Mouse (Mus musculus): ENCODE results near the gene Wipf1.
"Not testable (repeated sequence)": the region's sequence is repeated elsewhere in the genome, so short reads cannot be mapped to it uniquely, and the experiment has no call there.

Gene Wipf1

DNA sequence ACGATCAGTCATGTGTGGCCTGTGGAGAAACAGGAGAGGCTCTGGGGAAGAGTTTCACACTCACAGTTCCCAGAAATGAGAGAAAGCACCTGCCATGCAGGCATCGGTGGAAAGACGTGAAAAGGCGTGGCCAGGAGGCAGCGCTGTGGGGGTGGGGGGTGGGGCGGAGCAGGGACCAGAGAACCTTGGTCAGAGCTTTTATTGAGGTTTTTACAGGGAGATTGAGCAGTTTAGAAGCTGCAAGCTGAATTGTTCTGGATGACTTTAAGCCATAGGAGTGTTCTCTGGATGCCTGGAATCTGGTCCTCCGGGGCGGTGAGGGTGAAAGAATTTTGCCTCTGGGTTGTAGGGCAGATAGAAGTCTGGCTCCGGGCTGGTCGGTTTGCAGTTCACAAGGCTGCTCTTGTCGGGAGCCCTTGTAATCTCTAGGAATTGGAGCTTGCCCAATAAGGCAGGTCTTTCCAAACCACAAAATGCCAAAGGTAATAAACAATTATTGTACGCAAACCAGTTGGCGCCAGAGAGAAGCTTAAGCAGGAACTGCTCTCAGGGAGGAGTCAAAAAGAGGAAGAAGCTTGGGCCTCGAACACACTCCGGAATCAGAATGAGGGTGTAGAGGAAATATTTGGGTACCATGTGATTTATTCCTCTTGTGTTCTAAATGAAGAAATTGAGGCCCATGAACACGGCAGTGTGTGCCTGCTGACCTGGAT, 11.1 kb upstream of the Wipf1 start:
- DNase-seq = no peak

DNA sequence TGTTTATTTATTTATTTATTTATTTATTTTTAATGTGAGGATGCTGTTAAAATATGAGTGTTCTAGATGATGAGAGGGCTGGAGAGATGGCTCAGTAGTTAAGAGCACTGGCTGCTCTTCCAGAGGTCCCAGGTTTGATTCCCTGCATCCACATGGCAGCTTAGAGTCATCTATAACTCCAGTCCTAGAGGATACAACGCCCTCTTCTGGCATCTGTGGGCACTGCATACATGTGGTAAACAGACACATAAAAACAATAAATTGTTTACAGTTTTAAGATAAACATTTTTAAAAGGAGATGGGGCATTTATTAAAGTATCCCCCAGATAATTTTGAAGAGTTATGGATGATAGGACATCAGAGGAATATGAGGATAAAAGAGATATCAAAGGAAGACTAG, 10.2 kb upstream of the Wipf1 start:
- DNase-seq = no peak

- no peak for DNase-seq
Measured at GRCm38 (mm10) chr2:73539141-73539540, 9.6 kb upstream of the Wipf1 start.

DNA sequence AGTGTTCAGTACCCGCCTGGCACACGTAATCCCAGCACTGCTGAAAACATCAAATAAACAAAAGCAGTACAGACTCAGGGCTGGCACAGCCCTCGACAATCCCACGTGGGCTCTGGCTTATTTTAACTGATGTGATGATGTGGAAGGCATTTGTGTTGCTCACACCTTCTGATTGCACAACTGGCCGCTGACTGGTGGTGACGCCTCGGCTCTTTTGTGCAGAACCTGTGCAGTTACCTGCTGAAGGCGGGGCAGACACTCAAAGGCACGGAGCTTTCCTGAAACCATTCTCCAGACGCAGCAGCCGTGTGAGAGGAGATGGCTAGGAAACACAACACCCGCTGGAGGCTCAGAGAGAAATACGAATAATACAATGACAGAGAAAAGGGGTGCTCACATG, 9.1 kb upstream of the Wipf1 start:
- DNase-seq = no peak

GRCm38 (mm10) chr2:73536091-73536783, 6.7 kb upstream of the Wipf1 start:
- DNase-seq = no peak

DNA sequence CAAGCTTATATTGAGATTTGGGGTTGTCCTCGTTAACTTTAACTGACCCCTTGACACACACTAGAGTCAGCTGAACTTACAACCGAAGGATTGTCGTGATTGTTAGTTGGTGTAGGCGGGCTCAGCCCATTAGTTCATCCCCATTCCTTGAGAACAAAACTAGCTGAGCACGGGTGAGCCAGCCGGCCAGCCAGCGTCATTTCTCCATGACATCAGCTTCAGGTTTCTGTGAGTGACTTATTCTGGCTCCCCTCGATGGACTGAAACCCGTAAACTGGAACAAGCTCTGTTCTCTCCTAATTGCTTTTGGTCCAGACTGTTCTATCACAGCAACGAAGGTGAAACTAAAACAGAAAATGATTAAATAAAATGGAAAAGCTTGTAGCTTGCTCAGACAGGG, 5.2 kb upstream of the Wipf1 start:
- DNase-seq = no peak

DNA sequence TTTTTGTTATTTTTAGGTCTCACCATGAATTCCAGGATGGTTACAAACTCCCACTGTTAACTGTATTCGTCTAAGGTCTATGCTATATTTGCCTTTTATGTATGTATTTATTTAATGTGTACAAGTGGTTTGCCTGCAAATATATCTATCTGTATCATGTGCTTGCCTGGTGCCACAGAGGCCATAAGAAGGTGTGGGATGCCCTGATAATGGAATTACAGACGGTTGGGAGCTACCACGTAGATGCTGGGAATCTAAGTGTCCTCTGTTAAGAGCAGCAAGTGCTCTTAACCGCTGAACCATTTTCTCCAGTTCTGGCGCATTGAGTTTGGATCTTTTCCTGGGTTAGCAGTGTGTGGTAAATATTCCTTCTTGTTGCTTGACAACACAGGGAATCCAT, 953 bp upstream of the Wipf1 start:
- DNase-seq = no peak

DNA sequence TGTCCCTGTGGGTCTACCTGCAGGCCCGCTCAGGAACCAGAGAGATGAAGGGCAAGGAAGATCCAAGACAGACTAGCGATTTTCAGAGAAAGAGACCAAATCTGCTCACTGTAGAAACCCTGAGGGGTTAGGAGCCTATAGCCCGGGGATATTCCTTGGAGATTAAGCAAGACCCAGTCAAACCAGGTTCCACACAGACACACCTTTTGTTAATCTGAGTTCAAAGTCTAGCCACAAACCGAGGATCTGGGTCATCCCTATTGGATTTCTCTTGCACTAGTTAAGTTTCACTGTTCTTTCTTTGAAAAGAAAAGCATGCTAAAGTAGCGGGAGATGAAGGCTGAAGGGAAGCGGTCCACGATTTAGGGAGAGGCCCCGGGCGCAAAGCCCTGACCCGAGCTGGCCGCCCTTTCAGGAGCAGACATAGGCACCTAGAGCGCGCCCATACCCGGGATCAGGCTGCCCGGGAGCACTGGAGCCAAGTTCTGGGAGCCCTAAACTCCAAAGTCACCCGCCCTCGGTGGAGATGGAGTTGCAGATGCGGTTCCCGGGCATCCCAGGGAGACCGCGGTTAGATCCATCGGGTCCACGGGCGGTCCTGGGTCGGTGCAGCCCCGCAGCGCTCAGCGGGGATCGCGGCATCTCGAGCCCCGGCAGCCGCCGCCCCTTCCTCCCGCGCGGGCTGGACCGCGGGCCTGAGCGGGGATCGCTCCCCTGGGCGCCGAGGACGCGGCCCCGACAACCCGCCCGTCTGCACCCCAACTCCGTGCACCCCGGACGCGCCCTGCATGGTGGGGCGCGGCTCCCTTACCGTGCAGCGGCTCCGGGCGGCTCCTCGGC, 798 bp downstream of the Wipf1 start:
- DNase-seq = no peak

GRCm38 (mm10) chr2:73527956-73528355, 1.6 kb downstream of the Wipf1 start:
- DNase-seq = no peak

DNA sequence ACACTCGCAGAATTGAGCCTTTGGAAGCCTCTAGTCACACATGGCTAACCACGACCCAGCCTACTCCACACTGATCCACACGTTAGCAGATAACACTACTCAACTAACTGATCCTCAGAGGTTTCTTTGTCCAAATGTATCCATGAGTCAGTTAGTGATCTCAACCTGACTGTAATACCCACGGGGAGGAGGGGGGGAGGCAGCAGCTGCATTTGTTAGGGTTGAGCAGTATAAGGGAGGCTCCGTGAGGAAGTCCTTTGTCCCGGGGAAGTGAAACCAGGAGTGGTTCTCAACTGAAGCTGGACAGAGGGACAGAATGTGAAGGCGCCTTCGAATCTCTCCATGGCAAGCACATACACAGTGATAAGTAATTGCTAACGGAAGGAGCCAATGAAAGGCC, 2.8 kb downstream of the Wipf1 start:
- DNase-seq = no peak

DNA sequence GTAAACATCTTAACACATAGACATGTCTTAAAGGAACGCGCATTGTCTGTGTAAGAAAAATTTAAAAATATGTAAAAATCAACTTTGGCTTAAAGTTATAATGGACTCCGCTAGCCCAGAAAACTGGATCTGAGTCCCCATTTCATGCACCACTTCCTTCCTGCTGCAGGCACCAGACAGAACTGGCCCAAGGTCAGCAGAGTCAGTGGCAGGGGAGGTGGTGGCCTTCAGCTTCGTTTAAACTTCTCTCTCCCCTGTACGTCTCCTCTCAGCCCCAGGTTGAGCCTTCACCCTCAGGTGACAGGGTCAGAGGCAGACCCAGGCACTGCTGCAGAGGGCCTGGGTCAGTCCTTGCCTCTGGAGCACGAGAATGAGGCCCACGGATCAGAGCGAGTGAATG, 6.6 kb downstream of the Wipf1 start:
- no peak for DNase-seq

DNA sequence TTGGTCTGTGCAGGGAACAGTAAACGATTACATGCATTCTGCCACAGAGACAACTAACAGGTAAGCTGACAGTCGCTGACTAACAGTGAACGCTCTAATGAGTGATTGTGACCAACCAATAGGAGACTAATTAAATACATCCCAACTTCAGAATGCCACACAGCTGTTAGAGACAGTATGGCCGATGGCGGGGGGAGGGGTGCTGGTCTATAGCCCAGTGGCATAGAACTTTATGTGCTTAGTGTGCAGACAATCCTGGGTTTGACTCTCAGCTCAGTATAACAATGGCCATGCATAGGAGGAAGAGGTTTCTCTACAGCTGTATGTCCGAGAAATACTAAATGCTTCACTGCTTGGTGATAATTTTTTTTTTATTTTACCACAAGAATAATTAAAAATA, 7.2 kb downstream of the Wipf1 start:
- no peak for DNase-seq

- no peak for DNase-seq
Measured at GRCm38 (mm10) chr2:73521737-73522136, 7.8 kb downstream of the Wipf1 start.

GRCm38 (mm10) chr2:73518966-73519365, 10.6 kb downstream of the Wipf1 start:
- DNase-seq = no peak

- DNase-seq = no peak
Measured at GRCm38 (mm10) chr2:73518311-73518710, 11.2 kb downstream of the Wipf1 start.

- no peak for DNase-seq
Measured at GRCm38 (mm10) chr2:73514178-73514577, 15.4 kb downstream of the Wipf1 start.

DNA sequence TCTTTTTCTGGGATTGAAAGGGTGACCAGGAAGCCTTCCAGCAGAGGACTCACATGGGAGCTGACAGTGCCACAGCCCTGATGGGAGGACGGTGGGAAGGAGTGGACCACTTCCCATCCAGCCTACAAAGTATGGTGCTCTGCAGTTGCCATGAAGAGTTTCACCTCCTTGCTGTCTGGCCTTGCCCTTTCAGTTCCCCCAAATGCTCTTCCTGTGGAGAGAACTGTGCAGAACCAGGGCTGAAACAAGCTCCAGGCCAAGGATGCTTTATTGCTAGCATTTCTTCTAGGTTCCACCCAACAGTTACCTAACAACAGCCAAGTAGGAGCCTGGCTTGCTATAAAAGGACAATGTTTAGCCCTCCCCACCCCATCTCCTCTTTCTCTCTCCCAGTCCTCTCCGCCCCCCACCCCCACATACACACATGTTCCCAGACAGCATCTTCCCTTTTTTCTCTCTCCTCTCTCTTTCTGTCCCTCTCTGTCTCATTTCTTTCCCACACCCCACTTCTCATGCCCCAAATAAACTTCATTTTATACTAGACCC, 16.3 kb downstream of the Wipf1 start:
- DNase-seq = no peak

DNA sequence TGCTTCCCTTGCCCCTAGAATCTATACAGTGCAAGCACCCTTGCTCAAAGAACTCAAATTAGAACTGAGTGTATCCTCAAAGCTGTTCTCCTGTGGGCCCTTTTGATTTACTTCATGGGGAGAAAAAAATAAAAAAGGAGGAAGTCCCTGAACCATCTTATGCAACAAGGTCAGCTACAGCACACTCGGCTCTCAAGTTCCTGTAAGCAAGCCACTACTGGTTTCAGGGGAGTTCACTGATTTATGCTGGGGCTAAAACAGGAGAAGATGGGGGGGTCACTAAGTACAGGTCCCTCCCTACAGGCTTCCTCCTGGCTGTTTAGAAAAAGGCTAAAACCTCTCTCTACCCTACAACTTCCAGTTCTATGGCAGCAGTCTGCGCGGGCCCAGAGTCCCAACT, 17.5 kb downstream of the Wipf1 start:
- DNase-seq = no peak

- DNase-seq = no peak
Measured at GRCm38 (mm10) chr2:73510731-73511360, 18.7 kb downstream of the Wipf1 start.

GRCm38 (mm10) chr2:73510025-73510288, 19.6 kb downstream of the Wipf1 start:
- DNase-seq = no peak

DNA sequence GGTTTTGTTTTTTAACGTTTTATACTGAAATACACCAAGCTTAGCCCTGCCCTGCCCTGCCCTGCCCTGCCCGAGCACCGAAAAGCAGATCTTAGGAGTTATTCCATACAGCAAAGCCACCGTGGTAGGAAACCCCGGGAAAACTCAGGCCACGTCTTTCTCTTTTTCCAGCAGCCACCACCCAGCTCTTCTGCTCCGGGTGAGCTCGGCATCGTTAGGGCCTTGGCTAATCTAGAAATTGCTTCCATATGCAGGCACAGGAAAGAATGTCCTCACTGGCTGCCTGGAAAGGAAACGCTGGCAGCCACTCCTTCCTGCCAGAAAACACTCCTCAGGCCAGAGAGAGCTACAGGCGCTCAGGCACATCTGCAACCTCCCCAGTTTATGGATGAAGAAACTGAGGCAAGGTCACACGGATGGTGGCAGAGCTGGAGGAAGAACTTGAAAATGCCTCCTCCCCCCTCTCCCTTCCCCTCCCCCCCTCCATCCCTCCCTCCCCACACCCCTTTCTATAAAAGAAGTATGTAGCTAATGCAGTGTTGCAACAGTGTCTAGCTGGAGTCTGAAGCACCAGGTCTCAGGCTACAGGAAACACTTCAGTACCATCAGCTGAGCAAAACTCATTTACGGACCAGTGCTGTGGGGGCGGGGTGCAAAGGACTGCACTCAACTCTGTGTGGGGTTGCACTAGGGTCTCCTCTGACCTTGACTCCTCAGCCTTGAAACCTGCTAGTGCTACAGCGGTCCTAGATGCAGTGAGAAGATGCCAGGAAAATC, 20.1 kb downstream of the Wipf1 start:
- DNase-seq = no peak

- DNase-seq = no peak
Measured at GRCm38 (mm10) chr2:73507886-73508285, 21.6 kb downstream of the Wipf1 start.

DNA sequence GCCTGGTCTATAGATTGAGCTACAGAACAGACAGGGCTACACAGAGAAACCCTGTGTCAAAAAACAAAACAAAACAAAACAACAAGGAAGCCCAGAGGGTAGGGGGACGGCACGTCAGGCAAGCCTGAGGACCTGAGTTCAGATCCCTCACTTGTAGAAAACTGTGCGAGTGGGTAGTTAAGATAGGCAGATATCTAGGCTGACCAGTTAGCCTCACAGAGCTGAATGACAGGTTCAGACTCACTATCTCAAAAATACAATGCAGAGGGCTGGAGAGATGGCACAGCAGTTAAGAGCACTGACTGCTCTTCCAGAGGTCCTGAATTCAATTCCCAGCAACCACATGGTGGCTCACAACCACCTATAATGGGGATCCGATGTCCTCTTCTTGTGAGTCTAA, 23.2 kb downstream of the Wipf1 start:
- not testable (repeated sequence) for DNase-seq
